Mouse (Mus musculus) heart, adult 18-20 months (tissue): ENCODE results near the gene Tubg2. TPM values are rescaled to one million over a fixed set of nuclear protein-coding genes. Genes with fewer than 3 reads are reported as not detected.

Experiments
- DNase-seq, 2 experiments: peaks; one replicate each; pipeline ENCODE4 v3.0.0; 2021 to 2022; ENCODE audit warnings: mixed read lengths in 1 of 2
- microRNA-seq, 2 experiments: library from miRNA; unstranded; fragments of <30 nt; microRNA quantifications; one replicate each; pipeline ENCODE4 v1.2.0; 2022
- total RNA-seq, 2 experiments: library from RNA; stranded (reverse); gene quantifications; 2 replicates each; pipeline ENCODE4 v1.2.3; 2021

Gene Tubg2
- total RNA-seq, 2 experiments from 2014 or later = 2.3 to 3.7 TPM

- no peak for DNase-seq
Observed at GRCm38 (mm10) chr11:101194643-101195042, 38.9 kb downstream of the Tubg2 start.

- no peak for DNase-seq
Observed at GRCm38 (mm10) chr11:101195101-101195500, 39.4 kb downstream of the Tubg2 start.

- no peak for DNase-seq
Observed at GRCm38 (mm10) chr11:101195571-101195970, 39.9 kb downstream of the Tubg2 start.

- no peak for DNase-seq
Observed at GRCm38 (mm10) chr11:101196175-101196574, 40.5 kb downstream of the Tubg2 start.

- DNase-seq = no peak
Observed at GRCm38 (mm10) chr11:101199555-101199954, 43.8 kb downstream of the Tubg2 start.

- no peak for DNase-seq
Observed at GRCm38 (mm10) chr11:101200986-101201385, 45.3 kb downstream of the Tubg2 start.

Small RNA genes lying within 50 kb of the gene (microRNA-seq; reads per million reads assigned to microRNA genes)
- 0 reads per million in 2 experiments for gene Gm27626

Other genes with a start within 250 kb of the Tubg2 start
- gene Stat3, start 216.4 kb upstream of the Tubg2 start, total RNA-seq = 10 to 100 TPM; 71.8 to 83.2 TPM
- 100 to 1,000 TPM; 192 to 214 TPM for gene Cavin1, start 185.0 kb upstream of the Tubg2 start, total RNA-seq
- 10 to 100 TPM; 87.1 to 92.2 TPM for gene Atp6v0a1, start 146.5 kb upstream of the Tubg2 start, total RNA-seq
- gene Naglu, start 85.9 kb upstream of the Tubg2 start, total RNA-seq = 1 to 10 TPM; 7.2 to 8.4 TPM
- gene Hsd17b1, start 77.5 kb upstream of the Tubg2 start, total RNA-seq = under 1 TPM; 0.41 to 0.77 TPM
- gene Coasy, start 73.3 kb upstream of the Tubg2 start, total RNA-seq = 10 to 100 TPM; 17.4 to 18.8 TPM
- gene Mlx, start 68.6 kb upstream of the Tubg2 start, total RNA-seq = 10 to 100 TPM; 17.2 to 17.9 TPM
- 1 to 10 TPM; 2.4 to 2.6 TPM for gene Psmc3ip, start 60.5 kb upstream of the Tubg2 start, total RNA-seq
- gene Retreg3, start 36.0 kb upstream of the Tubg2 start, total RNA-seq = 10 to 100 TPM; 29.7 to 31.6 TPM
- gene Tubg1, start 36.0 kb upstream of the Tubg2 start, total RNA-seq = 10 to 100 TPM; 23.9 to 25.6 TPM
- 1 to 10 TPM; 1.1 to 1.9 TPM for gene Cntnap1, start 14.6 kb downstream of the Tubg2 start, total RNA-seq
- gene Plekhh3, start 15.4 kb downstream of the Tubg2 start, total RNA-seq = 10 to 100 TPM; 12.6 to 12.8 TPM
- gene Ccr10, start 19.5 kb downstream of the Tubg2 start, total RNA-seq = not detected
- 10 to 100 TPM; 29.8 to 36.4 TPM for gene Ezh1, start 70.6 kb downstream of the Tubg2 start, total RNA-seq
- gene Ramp2, start 90.1 kb downstream of the Tubg2 start, total RNA-seq = 100 to 1,000 TPM in 1 of 2 experiments, 10 to 100 TPM in 1; 74.7 to 100 TPM
- 100 to 1,000 TPM in 1 of 2 experiments, 10 to 100 TPM in 1; 87.3 to 107 TPM for gene Vps25, start 97.8 kb downstream of the Tubg2 start, total RNA-seq
- 10 to 100 TPM in 1 of 2 experiments, 1 to 10 TPM in 1; 9.4 to 12.9 TPM for gene Wnk4, start 104.7 kb downstream of the Tubg2 start, total RNA-seq
- under 1 TPM; 0.15 to 0.23 TPM for gene Cntd1, start 123.1 kb downstream of the Tubg2 start, total RNA-seq
- gene Coa3, start 123.2 kb downstream of the Tubg2 start, total RNA-seq = 100 to 1,000 TPM in 1 of 2 experiments, 10 to 100 TPM in 1; 98.3 to 108 TPM
- 10 to 100 TPM; 85.4 to 96.5 TPM for gene Becn1, start 146.4 kb downstream of the Tubg2 start, total RNA-seq
- 10 to 100 TPM; 65.0 to 86.3 TPM for gene Psme3, start 160.3 kb downstream of the Tubg2 start, total RNA-seq
- gene Aoc2, start 169.2 kb downstream of the Tubg2 start, total RNA-seq = 1 to 10 TPM; 1.2 to 2.2 TPM
- 10 to 100 TPM; 10.5 to 16.6 TPM for gene Aoc3, start 174.7 kb downstream of the Tubg2 start, total RNA-seq
- not detected for gene G6pc, start 211.7 kb downstream of the Tubg2 start, total RNA-seq